Mouse (Mus musculus): ENCODE data around the gene Ntf3.

Gene Ntf3

GRCm38 (mm10) chr6:126166548-126167207 lies at the start of gene Ntf3:
Ntf3 (minus strand) TSS chr6:126166910.
- no peak for DNase-seq (ENCODE audit: low spot score in 2 of 2)

DNA sequence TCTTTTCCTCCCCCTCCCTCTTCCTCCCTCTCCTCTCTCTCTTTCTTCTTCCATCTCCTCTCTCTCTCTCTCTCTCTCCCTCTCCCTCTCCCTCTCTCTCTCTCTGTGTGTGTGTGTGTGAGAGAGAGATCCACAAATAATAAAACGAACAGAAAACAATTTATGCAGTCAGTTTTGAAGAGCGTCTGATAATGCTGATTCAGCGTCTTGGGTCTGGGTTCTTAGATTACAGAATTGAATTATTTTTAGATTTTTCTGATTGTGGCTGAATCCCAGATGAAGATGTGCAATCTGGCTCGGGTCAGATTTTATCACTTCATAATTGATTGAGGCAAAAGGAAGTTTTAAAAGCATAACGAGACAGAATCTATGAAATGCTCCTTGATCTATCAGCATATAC lies 46.6 kb upstream of the Ntf3 start:
- DNase-seq (ENCODE audit: low spot score in 2 of 2) = no peak

DNA sequence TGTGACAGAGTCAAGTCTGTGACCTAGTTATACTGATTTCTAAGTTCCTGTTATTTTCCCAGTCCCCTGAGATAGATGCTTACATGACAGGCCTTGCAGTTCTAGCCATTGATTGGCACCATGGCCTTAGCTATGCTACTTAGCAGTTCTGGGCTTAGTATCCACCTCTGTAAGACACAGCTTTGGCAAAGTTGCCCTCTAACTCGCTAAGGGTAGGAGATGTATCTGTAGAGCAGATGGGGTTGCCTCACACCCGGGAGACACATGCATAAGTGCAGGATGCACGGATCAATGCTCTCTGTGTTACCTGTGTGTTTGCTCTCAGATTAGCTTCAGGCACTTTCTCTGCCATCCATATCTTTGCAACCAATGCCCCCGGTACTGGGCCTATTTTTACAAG lies 36.7 kb upstream of the Ntf3 start:
- DNase-seq (ENCODE audit: low spot score in 2 of 2) = no peak

DNA sequence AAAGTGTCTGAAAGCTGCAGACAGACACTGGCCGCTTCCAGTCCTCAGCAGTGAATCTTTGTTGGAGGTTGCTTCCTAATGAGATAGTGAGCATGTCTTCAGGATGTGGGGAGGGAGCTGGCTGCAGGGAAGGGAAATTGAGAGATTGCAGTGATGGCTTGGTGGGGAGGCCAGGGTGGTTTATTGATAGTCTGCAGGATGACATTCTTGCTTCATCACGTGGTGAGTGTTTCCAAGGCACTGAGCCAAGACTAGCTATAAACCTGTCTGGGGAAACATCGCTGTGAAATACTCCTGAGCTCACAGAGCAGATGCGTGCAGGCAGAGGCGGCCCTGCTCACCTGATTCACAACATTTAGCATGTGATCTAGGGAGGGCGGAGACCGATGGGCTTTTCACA lies 36.2 kb upstream of the Ntf3 start:
- DNase-seq (ENCODE audit: low spot score in 2 of 2) = no peak

- no peak for DNase-seq (ENCODE audit: low spot score in 2 of 2)
Observed at GRCm38 (mm10) chr6:126201721-126202120, 35.0 kb upstream of the Ntf3 start.

DNA sequence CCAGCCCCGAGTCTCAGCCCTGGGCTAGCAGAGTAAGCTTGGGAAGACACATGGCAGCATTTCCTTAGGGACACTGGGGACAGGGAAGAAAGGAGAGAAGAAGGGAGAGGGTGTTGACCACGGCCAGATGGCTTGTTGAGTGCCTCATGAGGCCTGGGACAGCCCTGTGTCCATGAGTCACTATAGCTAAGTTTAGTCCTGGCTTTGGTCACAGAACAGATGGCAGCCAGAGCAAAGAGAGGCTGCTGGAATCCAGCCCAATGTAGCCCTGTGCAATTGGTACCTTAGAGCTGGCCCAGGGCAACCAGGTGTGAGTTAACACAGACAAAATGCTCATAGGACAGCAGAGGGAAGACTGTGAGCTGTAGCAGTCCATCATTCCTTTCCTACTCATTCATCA lies 33.2 kb upstream of the Ntf3 start:
- DNase-seq (ENCODE audit: low spot score in 2 of 2) = no peak

GRCm38 (mm10) chr6:126194760-126195159 lies 28.1 kb upstream of the Ntf3 start:
- no peak for DNase-seq (ENCODE audit: low spot score in 2 of 2)

- DNase-seq (ENCODE audit: low spot score in 2 of 2) = no peak
Observed at GRCm38 (mm10) chr6:126190218-126190871, 23.6 kb upstream of the Ntf3 start.

GRCm38 (mm10) chr6:126187400-126187799 lies 20.7 kb upstream of the Ntf3 start:
- no peak for DNase-seq (ENCODE audit: low spot score in 2 of 2)

DNA sequence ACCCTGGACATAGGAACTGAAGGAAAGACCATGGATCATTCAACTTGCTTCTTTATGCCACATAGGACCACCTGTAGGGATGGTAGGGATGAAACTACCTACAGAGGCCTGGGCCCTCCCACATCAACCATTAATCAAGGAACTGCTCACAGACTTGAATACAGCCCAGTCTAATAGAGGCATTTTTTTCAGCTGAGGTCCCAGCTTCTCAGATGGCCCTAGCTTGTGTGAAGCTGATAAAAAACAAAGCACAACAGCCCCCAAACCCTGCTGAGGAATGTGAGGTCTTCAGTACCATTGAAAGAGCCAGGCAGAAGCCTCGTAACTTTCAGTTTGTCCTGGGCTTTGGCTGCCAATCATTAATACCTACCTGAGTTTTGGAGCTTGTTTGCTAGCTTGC lies 19.4 kb upstream of the Ntf3 start:
- DNase-seq (ENCODE audit: low spot score in 2 of 2) = no peak

DNA sequence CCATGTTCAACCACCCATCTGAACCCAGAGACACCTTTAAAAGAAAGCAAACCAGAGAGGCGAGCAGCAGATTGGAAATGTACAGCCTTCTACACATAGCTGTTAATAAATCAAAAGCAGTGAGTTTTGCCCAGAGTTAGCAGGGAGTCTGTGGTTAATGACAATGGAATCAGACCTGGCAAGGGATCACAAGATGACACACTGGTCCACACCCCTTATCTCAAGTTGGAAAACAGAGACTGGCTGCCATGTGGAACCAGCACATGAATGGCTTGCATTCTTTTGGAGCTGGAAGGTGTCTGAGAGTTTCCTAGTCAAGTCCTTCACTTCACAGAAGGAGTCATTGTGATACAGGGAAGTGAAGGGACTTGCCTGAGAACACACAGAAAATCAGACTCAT lies 5.4 kb upstream of the Ntf3 start:
- no peak for DNase-seq (ENCODE audit: low spot score in 2 of 2)

- no peak for DNase-seq (ENCODE audit: low spot score in 2 of 2)
Observed at GRCm38 (mm10) chr6:126170772-126171171, 4.1 kb upstream of the Ntf3 start.

DNA sequence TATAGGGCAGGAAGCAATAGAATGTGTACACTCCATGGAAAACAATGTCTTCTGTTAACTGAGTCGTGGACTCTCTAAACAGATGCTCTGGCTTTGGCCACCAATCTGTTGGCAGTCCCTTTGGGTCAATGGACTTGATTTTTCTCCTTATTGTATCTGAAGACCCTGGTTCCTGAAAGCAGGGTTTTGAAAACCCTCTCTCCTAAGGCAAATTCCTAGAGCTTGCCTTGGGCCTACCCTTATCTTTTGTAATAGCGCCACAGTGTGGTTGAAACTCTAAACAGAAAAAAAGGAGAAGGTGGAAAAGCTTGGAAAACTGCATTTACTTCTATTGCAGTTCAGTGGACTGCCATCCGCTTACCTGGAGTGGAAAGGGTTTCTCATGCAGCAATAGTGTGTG lies 1.0 kb upstream of the Ntf3 start:
- DNase-seq (ENCODE audit: low spot score in 2 of 2) = no peak

DNA sequence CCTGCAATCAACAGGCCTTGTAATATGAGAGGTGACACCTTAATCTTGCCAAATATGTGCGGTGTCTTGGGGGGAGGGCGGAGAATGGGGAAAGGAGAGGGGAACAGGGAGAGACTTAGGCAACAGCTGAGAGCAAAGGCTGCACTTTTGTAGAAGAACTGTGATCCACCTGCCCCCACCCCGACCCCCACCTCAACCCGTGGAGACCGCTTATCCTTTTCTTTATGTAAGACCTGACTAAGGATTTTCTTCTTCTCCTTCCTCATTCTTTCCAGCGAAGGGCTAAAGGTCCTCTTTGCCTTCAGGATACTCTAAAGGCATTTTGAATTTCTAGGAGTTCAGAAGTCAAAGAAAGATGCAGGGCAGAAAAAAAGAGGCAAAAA lies 489 bp upstream of the Ntf3 start:
- no peak for DNase-seq (ENCODE audit: low spot score in 2 of 2)

DNA sequence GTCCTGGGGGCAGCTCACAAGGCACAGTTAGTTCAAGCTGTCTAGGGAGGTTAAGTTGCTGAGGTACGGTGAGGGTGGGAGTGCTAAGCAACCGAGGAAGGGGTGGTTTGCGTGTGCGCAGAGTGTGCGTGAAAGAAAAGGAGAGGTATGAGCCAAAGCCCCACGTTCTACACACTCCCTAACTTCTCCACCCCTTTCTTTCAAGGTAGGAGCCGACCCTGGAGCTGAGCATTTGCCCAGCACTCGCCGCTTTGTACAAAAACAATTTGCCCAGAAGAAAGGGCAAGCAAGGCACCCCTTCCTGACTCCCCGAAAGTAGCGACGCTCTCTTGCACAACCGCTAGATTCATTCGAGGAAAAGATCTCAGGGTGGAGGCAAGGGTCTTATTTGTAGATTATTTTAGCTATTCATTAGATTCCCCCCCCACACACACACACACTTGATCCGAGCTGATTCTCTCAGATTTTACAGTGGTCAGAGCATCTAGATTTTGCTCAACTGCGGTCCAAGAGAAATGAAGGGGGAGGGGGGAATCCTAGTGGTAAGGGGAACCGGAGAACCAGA lies 1.0 kb downstream of the Ntf3 start:
- no peak for DNase-seq (ENCODE audit: low spot score in 2 of 2)

DNA sequence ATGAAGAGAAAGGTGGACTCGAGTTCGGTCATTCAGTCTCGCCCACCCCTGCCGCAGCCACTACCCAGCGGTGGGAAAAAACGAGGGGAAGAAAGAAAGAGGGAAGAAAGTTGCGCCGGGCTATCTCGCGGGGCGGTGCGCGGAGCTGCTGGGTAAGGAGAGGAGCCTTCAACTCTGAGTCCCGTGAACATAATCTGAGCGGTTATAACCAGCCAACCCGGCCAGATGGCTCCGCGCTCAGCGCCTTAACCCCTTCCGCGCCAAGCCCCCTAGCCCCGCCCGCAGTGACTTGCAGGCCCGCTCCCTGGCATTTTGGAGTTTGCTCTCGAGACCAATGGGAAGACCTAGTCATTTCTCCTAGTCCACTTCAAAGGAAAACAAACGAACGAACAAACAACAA lies 1.9 kb downstream of the Ntf3 start:
- DNase-seq (ENCODE audit: low spot score in 2 of 2) = no peak

GRCm38 (mm10) chr6:126163861-126164755 lies 2.6 kb downstream of the Ntf3 start:
- no peak for DNase-seq (ENCODE audit: low spot score in 2 of 2)

DNA sequence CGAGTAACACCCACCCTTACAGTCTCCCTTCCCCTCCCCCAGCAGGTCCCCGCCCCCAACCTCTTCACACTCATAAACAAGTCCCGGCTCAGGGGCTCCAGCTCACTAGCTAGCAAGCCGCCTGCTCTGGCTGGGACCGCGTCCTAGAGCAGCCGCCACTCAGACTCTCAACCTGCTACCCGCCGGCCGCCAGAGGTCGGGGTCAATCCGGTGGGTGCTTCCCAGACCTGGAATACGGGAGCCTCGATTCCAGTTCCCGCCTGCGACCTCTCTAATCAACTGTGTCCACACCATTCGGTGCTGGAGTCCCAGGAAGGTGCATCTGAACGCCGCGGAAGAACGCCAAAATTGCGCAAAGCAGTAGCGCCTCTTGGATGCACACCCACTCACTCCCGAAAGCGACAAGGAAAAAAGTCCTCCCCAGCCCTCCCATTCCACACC lies 3.5 kb downstream of the Ntf3 start:
- no peak for DNase-seq (ENCODE audit: low spot score in 2 of 2)

- no peak for DNase-seq (ENCODE audit: low spot score in 2 of 2)
Observed at GRCm38 (mm10) chr6:126162351-126162758, 4.4 kb downstream of the Ntf3 start.

DNA sequence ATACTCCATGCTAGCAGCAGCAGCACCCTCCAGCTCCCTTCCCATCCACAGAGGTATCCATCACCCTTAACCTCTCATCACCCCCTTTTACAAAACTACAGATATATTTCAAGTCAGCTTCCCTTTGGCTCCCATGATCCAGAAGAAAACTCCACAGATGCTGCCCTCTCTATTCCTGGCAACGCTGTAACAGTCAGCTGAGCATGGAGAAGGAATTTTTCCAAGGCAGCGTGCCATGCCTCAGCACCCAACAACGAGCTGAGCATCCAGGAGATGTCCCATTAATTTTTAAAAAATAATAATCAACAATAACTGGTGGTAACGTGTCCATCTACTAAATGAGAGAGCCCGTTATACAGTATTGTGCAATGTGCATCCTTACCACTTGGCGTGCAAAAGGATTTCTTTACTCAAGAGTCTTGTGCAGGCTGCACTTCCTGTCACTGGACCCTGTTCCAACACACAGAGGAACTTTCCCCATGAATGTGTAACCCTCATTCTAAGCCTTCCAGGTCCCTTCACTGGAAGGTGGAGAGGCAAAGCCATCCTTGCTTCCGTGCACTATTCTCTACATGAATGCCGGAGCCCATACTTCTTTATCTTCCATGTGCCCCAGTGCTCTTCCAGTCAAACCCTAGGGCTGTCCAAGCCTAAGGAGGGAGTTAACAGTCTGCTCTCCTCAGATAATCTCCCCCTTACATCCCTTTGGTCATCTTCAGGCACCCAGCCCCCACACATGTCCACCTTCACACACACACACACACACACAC lies 5.0 kb downstream of the Ntf3 start:
- no peak for DNase-seq (ENCODE audit: low spot score in 2 of 2)

DNA sequence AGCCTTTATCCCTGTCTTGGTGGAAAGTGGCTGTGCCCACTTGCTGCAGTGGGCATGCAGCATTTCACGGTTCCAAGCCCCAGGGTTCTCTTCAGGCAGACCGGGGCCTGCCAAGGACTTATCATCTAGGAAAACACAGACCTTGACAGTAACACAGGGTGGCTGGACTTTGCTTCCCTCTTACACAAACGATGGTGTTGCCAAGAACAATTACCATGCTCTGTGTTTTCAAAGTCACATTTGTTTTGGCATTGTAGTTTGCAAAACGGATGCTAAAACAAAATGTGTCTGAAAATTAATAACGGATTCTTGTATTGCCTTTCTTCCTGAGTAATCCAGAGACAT lies 6.7 kb downstream of the Ntf3 start:
- no peak for DNase-seq (ENCODE audit: low spot score in 2 of 2)
